Mouse (Mus musculus) megakaryocyte, embryonic 14.5 days (primary cell): ENCODE measurements at regions not wholly inside any gene's neighbourhood (a gene's known extent, or its start where the extent isn't known, plus 50 kb on each side); places are given as distances from the start of the nearest gene placed in this dataset.

Experiments used
- H3K27me3 ChIP-seq: replicated peaks from 2 replicates; pipeline ENCODE3; 2012; ENCODE audit warnings: inconsistent platforms
- H3K36me3 ChIP-seq: replicated peaks from 2 replicates; pipeline ENCODE3; 2012; ENCODE audit warnings: low read length, inconsistent platforms, mixed read lengths
- H3K4me1 ChIP-seq: 2 replicates; pipeline ENCODE4 v1.6.1; 2012; ENCODE audit warnings: inconsistent platforms
- H3K4me3 ChIP-seq: replicated peaks from 2 replicates; pipeline ENCODE3; 2012; ENCODE audit warnings: moderate library complexity, mild to moderate bottlenecking, inconsistent platforms
- H3K9me3 ChIP-seq: 2 replicates; pipeline ENCODE4 v1.6.1; 2012; ENCODE audit warnings: inconsistent platforms
- FLI1 ChIP-seq: IDR thresholded peaks from 2 replicates; pipeline ENCODE4 v1.6.1; 2012; ENCODE audit warnings: low read length, inconsistent platforms, mixed read lengths
- GATA1 ChIP-seq: IDR thresholded peaks from 3 replicates; pipeline ENCODE4 v1.6.1; 2012; ENCODE audit warnings: mixed read lengths, low read length, inconsistent platforms, borderline replicate concordance

GRCm38 (mm10) chr15:59153416-59154250 lies 264.5 kb downstream of the Gm49356 start:
- Histone ChIP-seq H3K4me3 (no peak overlapping the region), H3K36me3 (no peaks in the 10 kb centered on the region), H3K27me3 (peaks cover 27% of the 10 kb centered on the region), H3K9me3 (no peaks in the 10 kb centered on the region), H3K4me1 (peaks cover 24% of the 10 kb centered on the region)
- no peak for TF ChIP-seq FLI1
- TF ChIP-seq GATA1, result no peak

- H3K36me3 ChIP-seq, result no peaks in the 10 kb centered on the region
- no peak for TF ChIP-seq GATA1
- TF ChIP-seq FLI1, result no peak
- H3K4me1 ChIP-seq, result peaks cover 24% of the 10 kb centered on the region
- H3K4me3 ChIP-seq, result no peak overlapping the region
- peaks cover 30% of the 10 kb centered on the region for H3K27me3 ChIP-seq
- H3K9me3 ChIP-seq, result no peaks in the 10 kb centered on the region
Observed at GRCm38 (mm10) chr15:59154407-59155288, 265.6 kb downstream of the Gm49356 start.

DNA sequence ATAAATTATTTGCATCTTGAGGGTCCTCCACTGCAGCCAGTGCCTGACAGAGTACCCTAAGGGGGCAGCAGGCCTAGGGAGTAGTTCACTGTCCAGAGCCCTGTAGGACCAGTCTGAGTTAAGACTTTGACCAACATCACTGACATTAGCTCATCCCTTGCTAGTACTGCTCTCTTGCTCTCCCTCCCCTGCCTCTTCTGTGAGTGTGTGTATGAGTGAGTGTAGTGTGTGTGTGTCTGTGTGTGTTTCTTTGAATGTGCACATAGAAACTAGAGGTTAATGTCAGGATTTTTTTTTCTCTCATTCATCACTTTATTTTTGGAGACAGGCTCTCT lies 266.2 kb downstream of the Gm49356 start:
- Histone ChIP-seq H3K4me3 (no peak overlapping the region), H3K27me3 (peaks cover 35% of the 10 kb centered on the region), H3K36me3 (no peaks in the 10 kb centered on the region), H3K9me3 (peaks cover 3% of the 10 kb centered on the region; the same call in 1 of the 2 replicates), H3K4me1 (peaks cover 24% of the 10 kb centered on the region)
- no peak for TF ChIP-seq GATA1
- no peak for TF ChIP-seq FLI1

DNA sequence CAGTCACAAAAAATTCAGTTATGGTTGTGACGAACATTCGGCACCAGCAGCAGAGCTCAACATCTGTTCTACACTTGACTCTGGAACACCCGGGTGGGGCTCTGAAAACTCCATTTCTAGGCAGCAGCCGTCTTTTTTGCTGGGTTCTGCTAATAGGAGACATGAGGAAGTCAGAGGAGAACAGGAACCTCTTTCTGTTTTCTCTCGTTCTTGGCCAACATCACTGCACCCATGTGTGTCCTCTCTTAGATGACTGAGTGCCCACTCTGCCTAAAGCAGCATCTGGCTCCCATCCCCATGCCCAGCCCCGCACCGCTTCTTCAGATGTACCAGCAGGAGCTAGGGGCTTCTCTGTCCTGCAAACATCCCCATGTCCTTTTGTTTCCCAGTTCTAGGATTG lies 267.2 kb downstream of the Gm49356 start:
- Histone ChIP-seq H3K36me3 (no peaks in the 10 kb centered on the region), H3K9me3 (peaks cover 3% of the 10 kb centered on the region; the same call in 1 of the 2 replicates), H3K27me3 (peaks cover 35% of the 10 kb centered on the region), H3K4me3 (no peak overlapping the region), H3K4me1 (peaks cover 24% of the 10 kb centered on the region)
- TF ChIP-seq FLI1 (no peak), GATA1 (no peak)

- TF ChIP-seq GATA1 (no peak), FLI1 (no peak)
- Histone ChIP-seq H3K9me3 (peaks cover 3% of the 10 kb centered on the region; the same call in 1 of the 2 replicates), H3K36me3 (no peaks in the 10 kb centered on the region), H3K4me3 (no peak overlapping the region), H3K4me1 (peaks cover 24% of the 10 kb centered on the region), H3K27me3 (peaks cover 35% of the 10 kb centered on the region)
Observed at GRCm38 (mm10) chr15:59158760-59159159, 269.7 kb downstream of the Gm49356 start.

DNA sequence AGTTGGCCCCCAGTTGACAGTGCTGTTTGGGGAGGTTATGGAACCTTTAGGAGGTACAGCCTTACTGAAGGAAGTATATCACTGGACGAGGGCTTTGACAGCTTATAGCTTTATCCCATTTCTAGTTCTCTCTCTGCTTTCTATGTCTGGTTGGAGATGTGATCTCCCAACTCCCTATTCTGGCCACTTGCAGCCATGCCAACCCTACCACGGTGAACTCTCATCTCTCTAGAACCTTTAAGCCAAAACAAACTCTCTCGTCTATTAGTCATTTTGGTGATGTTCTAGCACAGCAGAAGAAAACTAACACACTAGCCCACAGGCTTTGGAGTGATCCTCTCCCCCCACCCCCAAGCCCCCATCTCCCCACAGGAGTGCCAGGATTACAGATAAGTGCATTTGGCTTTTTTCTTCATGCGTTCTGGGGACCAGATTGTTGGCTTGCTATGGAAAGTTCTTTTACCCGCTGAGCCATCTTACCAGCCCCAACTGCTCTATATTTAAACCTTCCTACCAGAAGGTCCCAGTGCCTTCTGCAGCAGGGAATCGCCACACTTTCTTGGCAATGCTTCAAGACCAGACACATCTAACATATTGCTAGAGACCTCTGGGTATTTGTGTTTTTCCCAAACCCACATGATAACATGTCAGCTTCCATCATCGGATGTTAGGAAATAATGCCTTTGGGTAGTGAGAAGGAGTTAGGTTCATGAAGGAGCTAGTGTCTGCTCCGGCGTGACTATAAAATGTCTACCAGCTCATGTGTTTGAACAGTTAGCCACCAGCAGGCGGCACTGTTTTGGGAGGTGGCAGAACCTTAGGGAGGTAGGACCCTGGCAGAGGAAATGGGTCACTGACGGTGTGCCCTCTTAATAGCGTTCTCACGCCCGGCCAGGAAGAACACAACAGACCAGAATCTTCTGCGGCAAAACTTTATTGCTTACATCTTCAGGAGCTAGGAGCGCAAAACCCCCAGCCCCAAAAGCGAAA lies 272.1 kb downstream of the Gm49356 start:
- H3K4me3 ChIP-seq, result no peak overlapping the region
- TF ChIP-seq GATA1, result no peak
- TF ChIP-seq FLI1, result no peak
- no peaks in the 10 kb centered on the region for H3K36me3 ChIP-seq

DNA sequence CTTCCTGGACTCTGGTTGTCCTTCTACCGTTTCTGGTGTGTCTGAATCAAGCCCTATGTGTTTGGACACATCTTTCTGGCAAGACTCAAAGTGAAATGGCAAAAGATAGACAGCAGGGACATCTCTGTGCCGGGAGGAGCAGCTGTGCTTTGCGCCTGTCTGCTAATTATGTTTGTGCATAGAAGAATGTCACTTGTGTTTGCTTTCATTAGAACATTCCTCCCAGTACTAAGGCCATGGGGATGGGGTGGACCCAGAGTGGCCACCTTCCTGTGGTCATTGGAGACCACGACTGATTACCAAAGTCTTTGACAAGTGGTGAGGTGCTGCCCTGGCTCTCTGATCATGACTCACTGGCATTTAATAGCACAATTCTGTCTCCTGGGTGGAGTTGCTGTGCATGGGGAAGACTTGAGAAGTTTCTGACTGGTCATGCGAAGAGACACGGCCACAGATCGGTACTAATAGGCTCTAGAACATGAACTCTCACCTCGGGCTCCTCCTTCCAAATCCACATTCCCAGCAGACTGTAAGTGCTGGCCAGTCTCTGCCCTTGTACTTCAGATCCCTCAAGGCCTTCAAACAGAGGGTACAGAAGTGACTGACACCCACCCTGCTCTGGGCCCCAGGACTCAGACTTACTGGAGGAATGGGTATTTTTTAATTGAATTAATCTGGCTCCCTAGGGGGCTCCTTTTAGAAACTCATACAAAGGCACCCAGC lies 279.0 kb downstream of the Gm49356 start:
- TF ChIP-seq GATA1, result no peak
- TF ChIP-seq FLI1, result no peak
- Histone ChIP-seq H3K9me3 (peaks cover 16% of the 10 kb centered on the region), H3K36me3 (no peaks in the 10 kb centered on the region), H3K27me3 (peaks cover 15% of the 10 kb centered on the region), H3K4me1 (peaks cover 26% of the 10 kb centered on the region), H3K4me3 (no peak overlapping the region)

More for the DNA sequence above, 272.1 kb downstream of the Gm49356 start:
- peaks cover 3% of the 10 kb centered on the region; the same call in 1 of the 2 replicates for H3K9me3 ChIP-seq
- H3K27me3 ChIP-seq, result peaks cover 20% of the 10 kb centered on the region
- H3K4me1 ChIP-seq, result peaks cover 3% of the 10 kb centered on the region; the same call in 1 of the 2 replicates

DNA sequence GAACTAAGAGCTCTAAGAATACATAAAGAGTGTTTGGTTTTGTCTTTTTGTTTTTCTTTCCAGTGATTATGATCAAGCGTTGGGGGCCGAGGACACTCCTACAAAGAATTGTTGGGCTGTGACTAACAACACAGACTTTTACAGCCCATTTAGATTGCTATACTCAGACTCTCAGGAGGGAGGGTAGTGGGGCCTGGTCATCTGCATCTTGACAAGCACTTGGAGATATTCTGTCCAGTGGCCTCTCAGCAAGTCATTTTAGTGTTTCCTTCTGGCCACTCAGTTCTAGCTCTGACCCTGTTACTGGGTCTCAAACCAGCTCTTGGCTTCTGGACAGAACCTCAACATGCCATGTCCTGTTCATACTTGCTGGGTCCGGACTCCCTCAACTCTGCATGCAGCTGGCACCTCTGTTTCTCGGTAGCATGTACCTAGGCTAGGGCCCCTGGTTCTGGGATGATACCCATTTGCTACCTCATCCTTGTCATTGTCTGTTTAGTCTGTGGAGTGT lies 279.6 kb downstream of the Gm49356 start:
- H3K9me3 ChIP-seq, result peaks cover 16% of the 10 kb centered on the region
- H3K4me3 ChIP-seq, result no peak overlapping the region
- no peaks in the 10 kb centered on the region for H3K36me3 ChIP-seq
- H3K27me3 ChIP-seq, result peaks cover 15% of the 10 kb centered on the region
- TF ChIP-seq GATA1 (no peak), FLI1 (no peak)
- H3K4me1 ChIP-seq, result peaks cover 27% of the 10 kb centered on the region
